Mouse (Mus musculus) kidney, embryonic 14.5 days (tissue): Measurements from ENCODE around the gene Rnase2b. TPM values are rescaled to one million over a fixed set of nuclear protein-coding genes. Genes with fewer than 3 reads are reported as not detected.
"Not testable (repeated sequence)": the region's sequence is repeated elsewhere in the genome, so short reads cannot be mapped to it uniquely, and the experiment has no call there.

Experiments used
- ATAC-seq: fragments of 200-750 bp; cut with Nextera tagmentation; 2 replicates; pipeline ENCODE4 v1.8.0; 2017; ENCODE audit warnings: moderate number of reproducible peaks, mild to moderate bottlenecking, moderate TSS enrichment, moderate library complexity; ENCODE audit not compliant: low FRiP score, low TSS enrichment
- H3K27ac ChIP-seq: fragments of 300-500 bp; sonication (generic); 2 replicates; pipeline ENCODE4 v1.5.1; 2014; ENCODE audit warnings: low read depth, mild to moderate bottlenecking, low read length, moderate library complexity, mixed read lengths
- H3K27me3 ChIP-seq: fragments of 300-500 bp; sonication (generic); 2 replicates; pipeline ENCODE4 v1.6.1; 2014; ENCODE audit warnings: mild to moderate bottlenecking, low read length; ENCODE audit not compliant: control insufficient read depth, insufficient read depth
- H3K36me3 ChIP-seq: fragments of 300-500 bp; sonication (generic); 2 replicates; pipeline ENCODE4 v1.6.1; 2014; ENCODE audit warnings: low read length, mixed read lengths; ENCODE audit not compliant: control insufficient read depth, insufficient read depth
- H3K4me1 ChIP-seq: fragments of 300-500 bp; sonication (generic); 2 replicates; pipeline ENCODE4 v1.6.1; 2014; ENCODE audit warnings: low read length, mixed read lengths; ENCODE audit not compliant: control insufficient read depth, insufficient read depth
- H3K4me2 ChIP-seq: fragments of 300-500 bp; sonication (generic); replicated peaks from 2 replicates; pipeline ENCODE4 v1.6.1; 2014; ENCODE audit warnings: low read depth, mild to moderate bottlenecking, low read length
- H3K4me3 ChIP-seq: fragments of 300-500 bp; sonication (generic); 2 replicates; pipeline ENCODE4 v1.5.1; 2014; ENCODE audit warnings: mild to moderate bottlenecking, low read length
- H3K9ac ChIP-seq: fragments of 300-500 bp; sonication (generic); 2 replicates; pipeline ENCODE4 v1.6.1; 2014; ENCODE audit warnings: low read depth, mild to moderate bottlenecking, low read length, moderate library complexity
- H3K9me3 ChIP-seq: fragments of 300-500 bp; sonication (generic); 2 replicates; pipeline ENCODE4 v1.6.1; 2016; ENCODE audit warnings: low read length; ENCODE audit not compliant: control insufficient read depth
- WGBS: fragments of 180-500 bp; shearing (Covaris S2); extraction: QIAGEN DNeasy Blood & Tissue Kit; methylation state at CpG from one replicate; pipeline ENCODE4 v1.1.7; 2014; 5-methylcytosine and 5-hydroxymethylcytosine counted together
- polyA plus RNA-seq: library from polyadenylated mRNA; unstranded; fragments of >200 nt; fragmentation: Nextera tagmentation; extraction: Ambion mirVana; gene quantifications from 2 replicates; pipeline ENCODE4 v1.2.1, GENCODE M21; 2014

The Rnase2b gene
- not detected in 2 replicates for polyA plus RNA-seq

DNA sequence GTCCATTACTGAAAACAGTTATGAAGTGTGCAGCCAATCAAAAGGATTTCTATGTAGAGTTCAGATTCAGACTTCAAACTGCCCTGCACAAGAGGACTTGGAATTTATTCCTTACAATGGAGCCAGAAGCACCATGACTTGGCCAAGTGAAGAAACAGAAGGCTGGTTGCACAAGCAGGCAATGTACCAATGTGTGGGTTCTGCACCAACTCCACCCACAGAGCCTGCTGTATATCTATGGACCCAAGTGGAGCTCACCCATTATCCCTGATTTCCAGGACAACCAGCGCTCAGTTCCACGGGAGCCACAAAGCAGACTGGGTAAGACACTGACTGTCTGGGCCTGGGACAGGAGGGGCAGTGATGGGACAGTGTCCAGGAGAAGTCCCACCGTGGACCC lies at the start of gene Rnase2b:
Gene Rnase2b (plus strand): TSS at position 285 of the 400 bp plus-strand sequence.
- not testable (repeated sequence) for H3K4me3 ChIP-seq, H3K4me1 ChIP-seq, H3K27ac ChIP-seq, H3K27me3 ChIP-seq, H3K36me3 ChIP-seq, H3K9ac ChIP-seq, H3K9me3 ChIP-seq, ATAC-seq, H3K4me2 ChIP-seq
- WGBS, result 98% methylated on average over 3 of the region's 3 CpGs

DNA sequence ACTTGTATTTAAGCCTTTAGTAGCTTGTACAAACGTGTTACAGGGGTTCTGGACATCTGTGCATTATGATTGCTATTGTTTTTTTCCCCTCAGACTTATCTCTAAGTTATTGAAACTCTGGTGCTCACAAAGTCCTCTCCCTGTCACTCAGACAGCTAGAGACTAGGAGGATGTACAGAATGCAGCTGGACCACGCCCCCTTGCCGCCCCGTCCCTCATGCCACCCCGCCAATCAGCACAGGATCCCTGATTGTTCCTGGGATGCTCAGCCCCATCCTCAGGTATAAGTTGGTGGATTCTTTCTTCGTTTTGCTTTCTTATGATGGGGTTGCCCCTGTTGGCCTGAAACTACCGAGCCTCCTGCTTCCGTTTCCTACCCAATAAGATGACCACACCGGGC lies 48.6 kb upstream of the Rnase2b start:
- Histone ChIP-seq H3K4me3 (no peak overlapping the region), H3K9me3 (no peaks in the 10 kb centered on the region), H3K9ac (no peak overlapping the region), H3K4me2 (peak overlapping the region; percentile 3; the same call in 1 of the 2 replicates), H3K36me3 (no peaks in the 10 kb centered on the region), H3K27ac (peak overlapping the region; percentile 12; the same call in 1 of the 2 replicates), H3K4me1 (0 out of 2 replicates have a peak, but pooled peaks cover 4% of the 10 kb centered on the region), H3K27me3 (no peaks in the 10 kb centered on the region)
- WGBS, result 41% methylated on average over 9 of the region's 9 CpGs
- ATAC-seq, result peak; percentile 51; the same call in 1 of the 2 replicates

DNA sequence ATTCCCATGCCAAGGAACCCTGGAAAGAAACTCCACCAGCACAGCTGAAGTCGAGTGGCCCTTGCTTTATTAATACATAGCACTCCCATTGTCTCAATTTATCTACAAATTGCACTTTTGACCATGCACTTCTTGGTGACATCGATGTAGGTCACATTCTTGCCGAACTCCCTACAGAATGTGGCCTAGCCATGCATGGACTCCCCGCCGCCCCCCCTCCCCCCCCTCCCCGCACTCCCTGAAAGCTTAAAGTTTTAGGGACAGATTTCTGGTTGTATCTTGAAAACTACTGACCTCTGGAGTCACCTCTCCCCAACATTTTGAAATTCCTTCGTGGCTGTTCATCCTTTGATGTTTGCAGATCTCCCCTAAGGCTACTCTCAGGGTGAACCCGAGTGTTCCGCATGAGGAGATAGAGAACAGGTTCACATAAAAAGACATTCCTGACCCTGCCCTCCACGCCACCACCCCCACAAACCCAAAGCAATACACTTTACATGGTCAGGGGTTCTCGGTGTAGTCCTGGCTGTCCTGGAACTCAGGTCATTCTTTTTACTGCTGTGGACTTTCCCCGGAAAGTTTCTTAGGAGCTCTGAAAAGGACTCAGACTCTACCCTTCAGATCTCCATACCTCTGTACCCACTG lies 48.0 kb upstream of the Rnase2b start, which contains the start of gene Eddm3b:
Gene Eddm3b (plus strand): TSS at position 511 of the 645 bp plus-strand sequence.
- Histone ChIP-seq H3K9me3 (peaks cover 3% of the 10 kb centered on the region; the same call in 1 of the 2 replicates), H3K4me2 (peak within 1 kb of the TSS; percentile 3; the same call in 1 of the 2 replicates), H3K4me3 (no peak within 1 kb of the TSS), H3K4me1 (0 out of 2 replicates have a peak, but pooled peaks cover 4% of the 10 kb centered on the region), H3K27me3 (no peaks in the 10 kb centered on the region), H3K9ac (no peak within 1 kb of the TSS), H3K27ac (peak within 1 kb of the TSS; percentile 12; the same call in 1 of the 2 replicates), H3K36me3 (no peaks in the 10 kb centered on the region)
- peak; percentile 81; the same call in 1 of the 2 replicates for ATAC-seq
- 25% methylated on average over 12 of the region's 12 CpGs for WGBS

DNA sequence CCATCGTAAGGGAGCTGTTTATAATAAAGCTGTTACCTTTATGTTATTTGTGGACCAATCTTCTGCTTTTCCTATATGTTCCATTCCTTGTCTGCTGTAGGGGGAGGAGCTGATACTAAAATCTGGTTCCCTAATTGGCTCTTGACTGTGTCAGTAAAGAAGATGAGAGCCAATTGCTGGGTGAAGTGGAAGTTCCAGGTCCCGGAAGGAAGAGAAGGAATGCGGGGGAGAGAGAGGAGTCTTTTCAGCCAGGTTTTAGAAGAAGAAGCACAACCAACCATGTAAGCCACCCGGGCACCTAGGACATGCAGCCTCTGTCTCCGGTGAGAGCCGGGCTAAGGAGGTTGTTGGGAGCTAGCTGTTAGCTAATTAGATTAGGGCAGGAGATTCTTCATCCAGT lies 36.4 kb upstream of the Rnase2b start:
- H3K4me2 ChIP-seq, result no peak overlapping the region
- H3K27me3 ChIP-seq, result no peaks in the 10 kb centered on the region
- 89% methylated on average over 6 of the region's 6 CpGs for WGBS
- H3K36me3 ChIP-seq, result no peaks in the 10 kb centered on the region
- H3K9ac ChIP-seq, result no peak overlapping the region
- no peak overlapping the region for H3K27ac ChIP-seq
- no peak for ATAC-seq
- H3K4me1 ChIP-seq, result no peaks in the 10 kb centered on the region
- no peak overlapping the region for H3K4me3 ChIP-seq
- no peaks in the 10 kb centered on the region for H3K9me3 ChIP-seq

DNA sequence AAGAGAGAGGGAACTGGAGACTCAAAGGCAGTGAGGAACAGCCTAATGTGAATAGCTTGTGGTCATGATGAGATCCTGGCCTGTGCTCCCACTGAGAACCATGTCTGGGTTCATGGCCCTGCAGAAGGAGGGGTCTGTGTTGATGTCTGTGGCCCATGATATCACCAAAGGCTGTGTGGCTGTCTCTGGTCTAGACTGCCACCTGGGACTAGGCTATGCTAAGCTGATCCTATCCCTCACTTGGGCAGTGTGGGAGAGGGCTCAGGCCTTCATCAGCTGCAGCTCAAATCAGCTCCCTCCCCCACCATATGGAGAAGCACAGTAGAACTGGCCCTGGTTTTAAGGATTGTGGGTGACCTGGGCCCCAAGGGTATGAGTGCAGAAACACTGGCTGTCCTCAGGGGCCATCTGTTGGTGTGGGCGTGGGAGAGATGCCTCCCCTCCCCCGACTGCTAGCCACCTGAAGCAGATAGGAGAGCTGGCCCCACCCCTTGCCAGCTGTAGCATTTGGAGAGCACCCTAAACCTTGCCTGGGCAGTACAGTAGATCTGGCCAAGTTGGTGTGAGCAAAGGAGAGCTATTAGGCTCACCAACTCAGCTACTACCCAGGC lies 34.3 kb upstream of the Rnase2b start:
- peak; percentile 55; the same call in 1 of the 2 replicates for ATAC-seq
- no peaks in the 10 kb centered on the region for H3K27me3 ChIP-seq
- H3K9ac ChIP-seq, result no peak overlapping the region
- H3K9me3 ChIP-seq, result no peaks in the 10 kb centered on the region
- no peak overlapping the region for H3K27ac ChIP-seq
- whole genome bisulfite sequencing, result 49% methylated on average over 2 of the region's 2 CpGs
- no peak overlapping the region for H3K4me2 ChIP-seq
- no peaks in the 10 kb centered on the region for H3K36me3 ChIP-seq
- H3K4me3 ChIP-seq, result no peak overlapping the region
- no peaks in the 10 kb centered on the region for H3K4me1 ChIP-seq

DNA sequence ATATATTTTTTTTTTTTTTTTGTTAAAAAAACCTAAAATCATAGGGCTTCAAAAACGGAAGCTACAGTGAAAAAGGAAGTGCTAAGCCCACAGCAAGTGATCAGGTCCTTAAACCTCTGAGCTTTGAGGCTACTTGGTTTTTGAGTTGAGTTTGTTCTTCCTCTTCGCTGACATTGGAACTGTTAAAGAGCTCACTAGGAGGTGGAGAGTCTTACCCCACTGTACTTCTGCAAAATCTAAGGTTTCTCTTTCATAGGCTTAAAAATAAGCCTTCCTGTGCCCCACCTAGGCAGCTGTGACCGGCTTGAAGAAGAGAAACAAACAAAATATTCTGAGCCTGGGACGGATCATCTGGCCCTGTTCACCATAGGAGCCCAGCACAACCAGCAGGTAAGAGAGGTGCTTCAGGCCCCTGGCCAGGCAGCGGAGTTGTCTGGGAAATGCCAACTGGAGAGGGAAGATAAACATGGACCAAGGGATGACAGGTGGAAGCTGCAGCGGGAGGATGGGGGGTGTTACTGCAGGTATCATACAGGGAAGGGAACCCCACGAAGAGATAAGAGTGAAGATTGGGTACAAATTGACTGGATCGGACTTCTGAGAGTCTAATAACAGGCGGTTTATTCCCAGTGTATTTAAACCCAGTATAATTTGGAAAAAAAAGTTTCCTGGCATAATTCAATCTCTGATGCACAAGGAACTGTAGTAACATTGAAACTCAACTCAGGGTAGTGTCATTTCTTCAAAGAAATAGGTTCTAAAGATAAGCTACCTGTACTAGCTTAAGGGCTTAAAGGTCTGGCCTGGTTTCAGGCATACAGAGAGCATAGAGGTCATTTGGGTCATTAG lies 33.1 kb upstream of the Rnase2b start:
- H3K4me2 ChIP-seq, result no peak overlapping the region
- 86% methylated on average over 9 of the region's 9 CpGs for WGBS
- no peak overlapping the region for H3K9ac ChIP-seq
- no peaks in the 10 kb centered on the region for H3K27me3 ChIP-seq
- H3K36me3 ChIP-seq, result no peaks in the 10 kb centered on the region
- no peak overlapping the region for H3K27ac ChIP-seq
- no peaks in the 10 kb centered on the region for H3K9me3 ChIP-seq
- H3K4me1 ChIP-seq, result no peaks in the 10 kb centered on the region
- ATAC-seq, result no peak
- no peak overlapping the region for H3K4me3 ChIP-seq

DNA sequence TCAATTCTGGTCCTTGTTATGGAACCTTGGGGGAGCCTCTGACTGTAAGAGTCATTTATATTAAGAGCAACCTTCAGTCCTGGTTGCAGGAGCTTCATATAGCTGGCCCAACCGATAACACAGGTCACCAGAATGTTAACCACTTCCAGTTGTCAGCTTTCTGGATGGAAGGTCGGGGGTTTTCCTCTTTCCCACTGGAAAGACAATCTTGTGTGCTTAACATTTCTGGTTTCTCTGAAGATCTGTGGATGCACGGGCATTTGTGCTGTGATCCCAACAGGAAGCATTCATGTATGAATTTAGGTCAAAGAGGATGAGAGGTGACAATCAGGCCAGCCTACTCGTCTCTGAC lies 32.5 kb upstream of the Rnase2b start:
- Histone ChIP-seq H3K9me3 (no peaks in the 10 kb centered on the region), H3K27ac (no peak overlapping the region), H3K4me1 (no peaks in the 10 kb centered on the region), H3K27me3 (no peaks in the 10 kb centered on the region), H3K36me3 (no peaks in the 10 kb centered on the region), H3K4me3 (no peak overlapping the region), H3K4me2 (no peak overlapping the region), H3K9ac (no peak overlapping the region)
- WGBS, result 76% methylated on average over 4 of the region's 4 CpGs
- ATAC-seq, result no peak

DNA sequence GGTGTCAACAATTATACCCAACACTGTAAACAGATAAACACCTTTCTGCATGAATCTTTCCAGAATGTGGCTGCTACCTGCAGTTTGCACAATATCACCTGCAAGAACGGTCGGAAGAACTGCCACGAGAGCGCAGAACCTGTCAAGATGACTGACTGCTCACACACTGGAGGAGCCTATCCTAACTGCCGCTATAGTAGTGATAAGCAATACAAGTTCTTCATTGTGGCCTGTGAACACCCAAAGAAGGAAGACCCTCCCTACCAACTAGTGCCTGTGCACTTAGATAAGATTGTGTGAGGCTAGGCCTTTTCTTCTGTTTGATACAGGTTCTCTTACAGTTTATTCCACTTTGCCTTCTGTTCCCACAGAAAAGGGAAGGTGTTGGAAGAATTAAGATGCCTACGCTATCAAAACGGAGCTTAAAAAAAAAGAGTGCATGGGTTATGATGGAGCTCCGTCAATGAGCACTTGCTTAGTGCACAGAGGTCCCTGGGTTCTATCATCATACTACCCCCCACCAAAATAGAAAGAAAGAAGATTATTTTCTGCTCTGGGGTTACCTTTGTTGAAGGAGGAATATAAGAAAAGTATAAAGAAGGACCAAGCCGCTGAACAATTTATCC lies 31.6 kb upstream of the Rnase2b start:
- Histone ChIP-seq H3K27ac (no peak overlapping the region), H3K9me3 (no peaks in the 10 kb centered on the region), H3K36me3 (no peaks in the 10 kb centered on the region), H3K9ac (no peak overlapping the region), H3K4me1 (no peaks in the 10 kb centered on the region), H3K4me3 (no peak overlapping the region), H3K4me2 (no peak overlapping the region), H3K27me3 (no peaks in the 10 kb centered on the region)
- 91% methylated on average over 9 of the region's 9 CpGs for WGBS
- no peak for ATAC-seq
